Mouse (Mus musculus): ENCODE results near the gene Gucy2d. TPM values are rescaled to one million over a fixed set of nuclear protein-coding genes. Genes with fewer than 3 reads are reported as not detected.
A peak's percentile ranks its signal among the peaks of the same experiment; 100 is the strongest.

Gene Gucy2d
- total RNA-seq, 2 experiments from 2014 or later = 0.09 TPM; not detected in 1

DNA sequence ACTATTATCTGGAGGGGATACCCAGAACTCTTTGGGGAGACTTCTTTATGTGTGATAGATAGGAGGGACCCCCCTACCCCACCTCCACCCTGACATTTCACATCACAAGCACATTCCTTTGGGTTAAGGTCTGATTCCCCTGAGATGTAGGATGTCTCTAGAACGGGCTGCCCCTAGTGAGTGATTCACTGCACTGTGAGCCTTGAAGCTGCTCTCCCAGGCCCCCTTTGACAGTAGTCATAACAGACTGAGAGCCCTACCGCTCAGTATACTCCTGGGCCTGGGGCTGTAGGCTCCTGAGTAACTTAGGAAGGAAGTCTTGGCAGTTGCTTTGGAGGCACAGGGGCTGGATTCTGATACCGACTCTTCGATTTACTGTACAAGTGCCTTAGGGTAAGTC is 50.1 kb downstream of the Gucy2d start:
- DNase-seq = no peak

DNA sequence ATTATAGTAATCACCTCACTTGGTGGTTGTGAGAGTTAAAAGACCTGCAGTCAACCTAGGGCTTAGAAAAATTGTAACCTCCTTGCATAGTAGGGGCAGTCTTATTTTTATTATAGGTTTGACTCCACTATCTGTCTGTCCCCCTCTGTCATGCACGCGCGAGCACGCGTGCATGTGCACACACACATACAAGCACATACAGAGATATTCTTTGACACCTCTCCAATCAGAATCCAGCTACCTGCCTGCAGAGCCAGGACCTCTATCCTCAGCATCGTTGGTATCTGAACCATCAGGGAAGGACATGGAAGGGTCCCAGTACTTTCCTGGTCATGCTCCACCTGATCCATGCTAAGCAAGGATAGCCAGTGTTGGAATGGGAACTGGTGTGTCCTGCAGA is 50.7 kb downstream of the Gucy2d start:
- DNase-seq = no peak

DNA sequence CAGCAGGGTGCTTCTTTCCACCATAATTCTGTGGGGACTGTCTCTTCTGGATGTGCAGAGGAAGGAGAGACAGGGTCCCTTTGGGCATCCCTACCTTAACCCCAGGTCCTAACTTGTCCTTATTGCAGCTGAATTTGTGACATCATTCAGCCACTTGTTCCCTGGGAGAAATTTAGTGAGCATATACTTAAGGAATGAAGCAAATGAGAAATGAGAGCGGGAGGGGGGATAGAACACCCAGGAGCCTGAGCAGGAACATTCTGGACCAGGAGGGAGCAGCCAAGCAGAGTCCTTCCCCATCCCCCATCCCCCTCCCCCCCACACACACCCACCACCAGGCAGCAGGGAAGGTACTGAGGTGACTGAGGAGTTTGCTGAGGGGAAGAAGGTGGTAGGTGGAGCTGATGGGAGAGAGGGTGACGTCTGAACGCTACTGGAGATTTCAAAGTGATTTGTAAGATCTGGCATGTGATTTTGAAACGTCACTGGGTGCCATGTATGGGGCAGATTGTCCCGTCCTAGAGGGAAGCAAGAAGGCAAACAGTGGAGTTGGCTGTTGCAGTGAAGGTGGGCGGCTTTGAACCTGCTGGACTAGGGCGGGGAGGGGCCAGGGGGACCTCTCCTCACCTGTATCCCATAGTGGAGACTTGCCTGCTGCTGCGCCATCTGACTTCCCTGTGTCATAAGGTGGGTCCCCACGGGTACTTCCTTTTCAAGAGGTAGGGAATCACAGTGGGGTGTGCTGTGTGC is 51.4 kb downstream of the Gucy2d start:
- DNase-seq = no peak

GRCm38 (mm10) chr7:98492331-98492730 is 52.1 kb downstream of the Gucy2d start:
- DNase-seq = no peak

DNA sequence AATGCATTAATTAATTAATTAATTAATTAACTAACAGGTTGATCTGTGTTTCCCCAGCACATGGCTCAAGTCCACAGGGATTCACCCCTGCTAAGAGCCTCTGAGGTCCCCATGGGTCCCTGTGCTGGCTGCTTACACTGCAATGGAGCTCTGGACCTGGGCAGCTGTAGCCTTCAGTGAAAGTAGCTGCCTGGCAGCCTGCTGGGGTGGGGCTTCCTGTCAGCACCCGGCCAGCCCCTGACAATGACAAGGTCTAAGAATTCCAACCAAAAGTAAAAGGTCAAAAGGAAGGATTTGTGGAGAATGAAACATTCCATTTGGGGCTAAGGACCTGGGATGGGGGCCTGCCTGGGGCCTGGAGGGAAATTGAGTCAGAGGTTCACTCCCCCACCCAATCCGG is 53.1 kb downstream of the Gucy2d start:
- DNase-seq = no peak

DNA sequence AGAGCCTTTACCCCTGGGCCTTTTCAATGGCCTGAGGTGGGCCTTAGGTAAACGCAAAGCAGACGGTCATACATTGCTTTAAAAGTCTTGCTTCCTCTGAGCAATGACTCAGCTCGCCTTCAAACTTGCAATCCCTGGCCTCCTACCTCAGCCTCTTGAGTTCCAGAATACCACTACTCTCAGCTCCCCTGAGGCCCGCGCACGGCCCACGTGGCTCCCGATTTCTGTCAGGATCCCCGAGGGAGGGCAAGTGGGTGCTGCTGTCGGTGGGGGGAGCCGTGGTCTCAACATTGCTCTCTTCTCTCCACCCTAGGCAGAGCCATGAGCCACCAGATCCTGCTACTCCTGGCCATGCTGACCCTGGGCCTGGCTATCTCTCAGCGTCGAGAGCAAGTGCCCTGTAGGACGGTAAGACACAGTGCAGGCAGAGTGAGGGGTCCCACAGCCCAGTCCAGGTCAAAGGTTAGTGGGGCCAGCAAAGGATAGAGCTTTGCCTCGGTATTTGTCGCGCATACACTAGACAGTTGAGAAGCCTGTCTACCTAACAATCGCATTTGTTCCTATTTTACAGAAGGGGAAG is 53.8 kb downstream of the Gucy2d start:
- DNase-seq = no peak

GRCm38 (mm10) chr7:98495591-98495990 is 55.4 kb downstream of the Gucy2d start:
- DNase-seq = no peak

- DNase-seq = no peak
These were observed 57.2 kb downstream of the Gucy2d start for GRCm38 (mm10) chr7:98497451-98497850.

- no peak for DNase-seq
These were observed 57.9 kb downstream of the Gucy2d start for GRCm38 (mm10) chr7:98498101-98498500.

DNA sequence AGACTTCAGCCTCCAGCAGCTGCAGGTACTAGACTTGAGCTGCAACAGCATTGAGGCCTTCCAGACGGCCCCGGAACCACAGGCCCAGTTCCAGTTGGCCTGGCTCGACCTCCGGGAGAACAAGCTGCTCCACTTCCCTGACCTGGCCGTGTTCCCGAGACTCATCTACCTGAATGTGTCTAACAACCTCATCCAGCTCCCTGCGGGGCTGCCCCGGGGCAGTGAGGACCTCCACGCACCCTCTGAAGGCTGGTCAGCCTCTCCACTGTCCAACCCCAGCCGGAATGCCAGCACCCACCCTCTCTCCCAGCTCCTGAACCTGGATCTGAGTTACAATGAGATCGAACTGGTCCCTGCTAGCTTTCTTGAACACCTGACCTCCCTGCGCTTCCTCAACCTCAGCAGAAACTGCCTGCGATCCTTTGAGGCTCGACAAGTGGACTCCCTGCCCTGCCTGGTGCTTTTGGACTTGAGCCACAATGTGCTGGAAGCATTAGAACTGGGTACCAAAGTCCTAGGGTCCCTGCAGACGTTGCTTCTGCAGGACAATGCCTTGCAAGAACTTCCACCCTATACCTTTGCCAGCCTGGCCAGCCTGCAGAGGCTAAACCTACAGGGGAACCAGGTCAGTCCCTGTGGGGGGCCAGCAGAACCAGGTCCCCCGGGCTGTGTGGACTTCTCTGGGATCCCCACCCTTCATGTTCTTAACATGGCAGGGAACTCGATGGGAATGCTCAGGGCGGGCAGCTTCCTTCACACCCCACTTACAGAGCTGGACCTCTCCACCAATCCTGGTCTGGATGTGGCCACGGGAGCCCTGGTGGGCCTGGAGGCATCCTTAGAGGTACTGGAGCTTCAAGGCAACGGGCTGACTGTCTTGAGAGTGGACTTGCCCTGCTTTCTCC is 58.7 kb downstream of the Gucy2d start:
- DNase-seq = no peak

GRCm38 (mm10) chr7:98499561-98500292 is 59.5 kb downstream of the Gucy2d start:
- peak; percentile 42 for DNase-seq

GRCm38 (mm10) chr7:98500470-98500869 is 60.3 kb downstream of the Gucy2d start:
- DNase-seq = peak; percentile 40

DNA sequence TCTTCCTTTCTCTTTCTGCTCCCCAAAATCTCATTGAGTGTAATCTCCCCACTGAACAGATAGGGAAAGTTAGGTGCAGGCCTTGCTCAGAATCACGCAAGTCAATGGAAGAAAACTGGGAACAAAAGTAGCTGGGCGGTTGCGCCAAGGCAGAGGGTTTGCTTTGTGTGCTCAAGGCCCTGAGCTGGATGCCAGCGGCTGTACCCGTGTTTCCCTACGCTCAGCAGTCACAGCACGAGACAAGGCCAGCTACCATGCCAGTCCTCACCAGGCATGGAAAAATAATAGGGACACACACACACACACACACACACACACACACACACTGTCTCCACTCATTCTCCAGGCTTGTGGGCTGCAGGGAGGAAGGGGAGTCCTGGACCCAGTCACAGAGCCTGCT is 60.9 kb downstream of the Gucy2d start:
- no peak for DNase-seq

GRCm38 (mm10) chr7:98502921-98503320 is 62.7 kb downstream of the Gucy2d start:
- DNase-seq = no peak

GRCm38 (mm10) chr7:98503951-98504647 is 63.9 kb downstream of the Gucy2d start:
- DNase-seq = no peak

- no peak for DNase-seq
These were observed 64.6 kb downstream of the Gucy2d start for GRCm38 (mm10) chr7:98504726-98505314.

GRCm38 (mm10) chr7:98505664-98506063 is 65.4 kb downstream of the Gucy2d start:
- DNase-seq = no peak

DNA sequence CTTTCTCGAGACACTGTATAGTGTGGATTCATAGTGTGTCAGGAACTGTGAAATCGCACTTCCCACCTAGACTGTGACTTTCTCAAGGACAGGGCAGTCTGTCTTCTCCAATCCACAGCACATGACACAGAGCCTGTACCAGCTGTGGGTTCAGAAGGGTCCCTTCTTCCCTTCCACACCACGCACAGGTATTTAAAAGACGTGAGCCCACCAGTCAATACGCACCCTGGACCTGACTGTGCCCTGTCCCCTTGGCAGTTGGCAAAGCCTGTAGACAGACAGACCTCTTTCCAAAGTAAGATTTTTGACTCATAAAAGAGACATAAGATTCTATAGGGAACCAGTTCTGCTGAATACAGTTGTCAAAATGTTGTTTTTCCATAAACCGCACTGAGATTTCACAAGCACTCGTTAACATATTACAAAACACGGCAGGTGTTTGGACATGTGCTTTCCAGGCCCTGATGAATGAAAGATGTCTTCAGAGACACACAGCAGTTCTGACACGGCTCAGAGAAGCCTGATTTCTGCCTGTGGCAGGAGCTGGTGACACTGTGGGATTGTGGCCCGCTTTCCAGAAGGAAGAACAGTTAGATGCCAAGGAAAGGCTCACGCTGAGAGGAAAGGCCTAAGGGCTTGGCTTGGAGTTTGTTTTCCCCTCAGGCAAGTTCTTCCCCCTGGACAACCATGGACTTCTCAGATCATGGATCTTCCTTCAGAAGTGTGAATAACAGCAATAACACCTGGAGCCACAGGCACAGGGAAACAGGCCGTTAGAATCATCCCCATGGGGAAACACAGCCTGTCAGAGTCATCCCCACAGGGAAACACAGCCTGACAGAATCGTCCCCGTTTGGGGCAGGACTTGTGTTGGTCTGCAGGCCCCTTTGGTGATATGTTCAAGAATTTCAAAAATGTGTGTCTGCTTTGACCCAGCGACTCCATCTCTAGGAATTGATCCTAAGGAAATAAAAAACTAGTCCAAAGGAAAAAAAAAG is 71.0 kb downstream of the Gucy2d start:
- DNase-seq = no peak

DNA sequence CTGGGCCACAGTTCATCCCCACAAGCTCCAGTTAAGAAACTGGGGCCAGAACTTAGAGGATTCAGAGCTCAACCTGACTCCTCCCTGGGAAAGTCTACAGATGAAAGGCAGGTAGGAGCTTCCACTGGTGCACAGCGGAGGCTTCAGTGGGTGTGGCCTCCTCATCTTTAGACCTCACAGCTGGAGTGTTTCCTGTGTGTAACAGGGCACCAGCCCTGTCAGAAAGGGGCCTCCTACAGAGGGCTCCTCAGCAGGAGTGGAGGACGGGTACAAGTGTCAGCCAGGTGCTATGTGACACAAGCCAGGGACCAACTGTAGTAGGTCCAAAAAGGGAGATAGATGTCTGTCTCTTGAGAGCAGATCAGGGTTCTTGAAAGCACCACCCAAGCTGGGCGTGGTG is 73.0 kb downstream of the Gucy2d start:
- DNase-seq = no peak

DNA sequence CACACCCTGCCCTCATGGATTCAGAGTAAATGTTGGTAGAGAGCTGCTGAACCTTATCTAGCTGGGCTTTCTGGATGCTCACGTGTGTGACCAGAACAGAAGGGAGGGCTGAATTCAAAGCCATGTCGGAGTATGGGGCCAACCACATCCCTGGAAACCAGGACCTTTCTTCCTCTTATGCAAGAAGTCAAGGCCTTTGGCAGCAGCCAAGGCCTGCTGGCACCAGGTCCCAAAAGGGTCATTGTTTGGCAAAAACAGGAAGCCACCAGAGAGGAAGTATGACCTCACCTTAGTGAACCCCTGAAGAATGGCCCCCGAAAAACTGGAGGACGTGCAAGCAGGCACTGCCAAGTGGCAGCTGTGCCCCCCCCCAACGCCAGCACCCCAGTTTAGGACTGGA is 82.4 kb downstream of the Gucy2d start:
- peak; percentile 73 for DNase-seq

Data from adrenal gland, postnatal 10 days (tissue).